Mouse (Mus musculus): Measurements from ENCODE around the gene Tmem207.

Gene Tmem207

GRCm38 (mm10) chr16:26454163-26454562 is 72.4 kb downstream of the Tmem207 start:
- DNase-seq: peak in 1 of 2 experiments; percentile 35
